ENCODE assay signal across 22 mouse cellular contexts in the genomic region with DNA sequence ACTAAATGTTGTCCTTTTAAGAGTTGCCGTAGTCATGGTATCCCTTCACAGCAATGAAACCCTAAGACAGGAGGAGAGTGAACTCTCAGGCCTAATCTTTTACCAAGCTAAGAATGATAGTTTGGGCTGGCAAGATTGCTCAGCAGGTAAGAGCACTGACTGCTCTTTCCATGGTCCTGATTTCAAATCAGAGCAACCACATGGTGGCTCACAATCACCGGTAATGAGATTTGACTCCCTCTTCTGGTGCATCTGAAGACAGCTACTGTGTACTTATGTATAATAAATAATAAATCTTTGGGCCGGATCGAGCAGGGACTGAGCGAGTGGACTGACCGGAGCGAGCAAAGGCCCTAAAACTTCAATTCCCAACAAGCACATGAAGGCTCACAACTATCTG. TPM values are rescaled to one million over a fixed set of nuclear protein-coding genes. Genes with fewer than 3 reads are reported as not detected.
DNase-seq lines count a peak whose midpoint lies in the region; TF ChIP-seq lines count a peak whose summit lies in the region.
"Had no signal": no experiment of that assay in that cellular context is flagged by ENCODE, and none has a peak within 500 bp of the region (broad histone marks: within the 10 kb centered on the region; RNA-seq: fewer than 3 reads in every experiment).

No protein-coding gene starts in this region.

- DNase-seq in layer of hippocampus, adult 2 months (ENCODE audit: low spot score in 2 of 2): no peak
- DNase-seq in layer of hippocampus, adult 11-12 months (ENCODE audit: low spot score): no peak
- DNase-seq in 416B (ENCODE audit: low read depth) (peak; percentile 61), ZHBTc4 (ENCODE audit: low read depth, low spot score) (peak; percentile 64)
- DNase-seq in CD4-positive helper T cell, adult 2 months (ENCODE audit: low read depth, low spot score): peak; percentile 14
- DNase-seq in c-Kit-positive CD71-positive TER-119-positive erythroid progenitor cells, embryonic 14.5 days (ENCODE audit: low spot score): no peak
- DNase-seq in adrenal gland, adult 18-20 months (ENCODE audit: low spot score in 2 of 2): no peak
- no peak for DNase-seq in adrenal gland, postnatal 25 days
- DNase-seq: cerebellum, adult 9-10 months; kidney, adult 11 months; kidney, postnatal 10 days; layer of hippocampus, adult 9-11 months; thymus, postnatal 4 days had no signal

- no peak overlapping the region for H3K4me3 ChIP-seq in layer of hippocampus, adult 2 months
- H3K4me3 ChIP-seq: embryonic facial prominence, embryonic 12.5 days; forebrain, embryonic 15.5 days; heart, embryonic 13.5 days; liver, embryonic 12.5 days; midbrain, embryonic 12.5 days; myocyte had no signal

- TF ChIP-seq CTCF in layer of hippocampus, adult 2 months (conservative IDR thresholded peaks at IDR 0.05): peak; percentile 63

- no peak overlapping the region for H3K27ac ChIP-seq in layer of hippocampus, adult 2 months
- H3K27ac ChIP-seq: embryonic facial prominence, embryonic 12.5 days; forebrain, embryonic 15.5 days; heart, embryonic 13.5 days; hindbrain, embryonic 14.5 days; liver, embryonic 12.5 days; midbrain, embryonic 12.5 days had no signal

RNA-seq across cellular contexts. Expression of a gene that starts 4.0 kb away (rescaled TPM):
- 10 to 100 TPM; 17.7 to 22.9 TPM for total RNA-seq in layer of hippocampus, adult 2 months (2021)
- total RNA-seq in adrenal gland, adult 18-20 months (2021): 1 to 10 TPM; 5.2 to 5.7 TPM
- total RNA-seq in adrenal gland, postnatal 25 days (2021): 6.4 and 7.9 TPM in 2 replicates

RNA-seq across cellular contexts. Expression of a gene that starts 4.0 kb away (rescaled TPM):
- total RNA-seq in layer of hippocampus, adult 2 months (2021): not detected
- under 1 TPM in 1 of 2 experiments, not detected in 1; 0.64 TPM for total RNA-seq in adrenal gland, adult 18-20 months (2021)
- not detected in 2 replicates for total RNA-seq in adrenal gland, postnatal 25 days (2021)
- total RNA-seq: ES-E14; heart, postnatal 25 days had no signal

RNA-seq across cellular contexts. Expression of a gene that starts 4.5 kb away (rescaled TPM):
- 10 to 100 TPM; 68.1 to 76.2 TPM for total RNA-seq in layer of hippocampus, adult 2 months (2021)
- 10 to 100 TPM; 73.0 to 75.0 TPM for total RNA-seq in adrenal gland, adult 18-20 months (2021)
- 72.2 and 105 TPM in 2 replicates for total RNA-seq in adrenal gland, postnatal 25 days (2021)

RNA-seq across cellular contexts. Expression of a gene that starts 38.0 kb away (rescaled TPM):
- not detected for total RNA-seq in layer of hippocampus, adult 2 months (2021)
- not detected for total RNA-seq in adrenal gland, adult 18-20 months (2021)
- not detected in 2 replicates for total RNA-seq in adrenal gland, postnatal 25 days (2021)
- total RNA-seq: heart, postnatal 25 days had no signal

RNA-seq across cellular contexts. Expression of a gene that starts 52.4 kb away (rescaled TPM):
- total RNA-seq in layer of hippocampus, adult 2 months (2021): 100 to 1,000 TPM; 125 to 134 TPM
- 1,000 to 10,000 TPM; 1,017 to 2,323 TPM for total RNA-seq in adrenal gland, adult 18-20 months (2021)
- 1,568 and 1,679 TPM in 2 replicates for total RNA-seq in adrenal gland, postnatal 25 days (2021)

Comparison
In these comparisons a context has a peak if more than half of its experiments do, and no peak if none do; other contexts are left out.
1. DNase-seq: peak in 416B (single experiment), CD4-positive helper T cell, adult 2 months (single experiment) and ZHBTc4 (single experiment); none in layer of hippocampus, adult 2 months (0 of 2), layer of hippocampus, adult 11-12 months (single experiment), c-Kit-positive CD71-positive TER-119-positive erythroid progenitor cells, embryonic 14.5 days (single experiment), adrenal gland, adult 18-20 months (0 of 2) and adrenal gland, postnatal 25 days (single experiment).